Comparison of ENCODE assay signal across 7 mouse cellular contexts in the genomic region with DNA sequence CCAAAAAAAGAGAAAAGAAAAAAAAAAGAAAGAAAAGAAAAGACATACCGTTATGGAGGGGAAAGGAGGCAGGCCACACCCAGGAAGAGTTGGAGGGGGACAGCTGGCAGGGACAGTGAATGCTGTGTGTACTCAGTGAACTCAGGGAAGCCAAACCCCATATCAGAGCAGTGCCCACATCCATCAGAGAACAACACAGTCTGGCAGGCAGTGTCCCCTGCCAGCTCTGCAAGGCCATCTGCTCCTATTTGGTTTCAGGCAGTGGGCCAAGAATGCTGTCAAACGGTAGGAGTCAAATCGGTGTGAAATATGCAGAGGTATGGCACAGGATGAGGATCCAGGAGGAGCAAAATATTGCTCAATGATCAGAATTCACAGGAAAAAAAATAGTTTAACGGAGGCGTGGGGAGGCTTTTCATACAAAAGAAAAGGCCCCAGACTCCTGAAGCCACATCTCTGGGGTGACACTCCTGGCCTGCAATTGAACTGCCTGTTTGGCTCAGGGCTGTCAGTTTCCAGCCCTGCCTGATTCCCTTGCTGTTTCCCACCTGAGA. TPM values are rescaled to one million over a fixed set of nuclear protein-coding genes. Genes with fewer than 3 reads are reported as not detected.
DNase-seq lines count a peak whose midpoint lies in the region; ATAC-seq lines count a peak whose summit lies in the region.

No protein-coding gene starts in this region.

- ATAC-seq in frontal cortex, adult (ENCODE audit: low TSS enrichment), result peak; percentile 69
- no peak for ATAC-seq in erythroid progenitor cell, adult 5-6 weeks (replicated peaks; ENCODE audit: low FRiP score, poor library complexity, severe bottlenecking)
- no peak for ATAC-seq in megakaryocyte, adult 5-6 weeks (ENCODE audit: poor library complexity, severe bottlenecking)

- DNase-seq in MN1 (ENCODE audit: low spot score), result peak; percentile 59
- DNase-seq in adrenal gland, adult 8-10 months, result peak; percentile 57
- DNase-seq in layer of hippocampus, adult 8-10 months (ENCODE audit: low spot score in 2 of 2), result peak; percentile 85 to 88
- peak; percentile 65 for DNase-seq in retina, postnatal 1 day

RNA-seq across cellular contexts. Expression of a gene that starts 10.1 kb away (rescaled TPM):
- 1 to 10 TPM; 2.1 to 7.4 (median 3.7) TPM for total RNA-seq in adrenal gland, adult 8-10 months (2022)
- 10 to 100 TPM; 63.6 to 77.0 (median 69.9) TPM for total RNA-seq in layer of hippocampus, adult 8-10 months (2022)
- not detected in 2 replicates for total RNA-seq in erythroid progenitor cell, adult 5-6 weeks (2015; ENCODE audit: low replicate concordance)
- total RNA-seq in erythroid progenitor cell, adult 5-6 weeks (2017; ENCODE audit: low replicate concordance), result not detected in 2 replicates
- total RNA-seq in megakaryocyte, adult 5-6 weeks (2015), result 0.25 TPM in 1 of 2 replicates, not detected in the other
- total RNA-seq in megakaryocyte, adult 5-6 weeks (2017), result not detected in 2 replicates

RNA-seq across cellular contexts. Expression of a gene that starts 41.3 kb away (rescaled TPM):
- total RNA-seq in adrenal gland, adult 8-10 months (2022), result under 1 TPM; 0.56 to 0.81 (median 0.70) TPM
- 1 to 10 TPM in 2 of 4 experiments, under 1 TPM in 2; 0.52 to 1.0 (median 0.83) TPM for total RNA-seq in layer of hippocampus, adult 8-10 months (2022)
- not detected in 2 replicates for total RNA-seq in erythroid progenitor cell, adult 5-6 weeks (2015; ENCODE audit: low replicate concordance)
- total RNA-seq in erythroid progenitor cell, adult 5-6 weeks (2017; ENCODE audit: low replicate concordance), result not detected in 2 replicates
- 0.09 TPM in 1 of 2 replicates, not detected in the other for total RNA-seq in megakaryocyte, adult 5-6 weeks (2015)
- total RNA-seq in megakaryocyte, adult 5-6 weeks (2017), result 0.15 TPM in 1 of 2 replicates, not detected in the other

RNA-seq across cellular contexts. Expression of a gene that starts 41.5 kb away (rescaled TPM):
- total RNA-seq in adrenal gland, adult 8-10 months (2022), result 1 to 10 TPM; 4.7 to 9.3 (median 6.6) TPM
- total RNA-seq in layer of hippocampus, adult 8-10 months (2022), result 10 to 100 TPM; 19.1 to 26.7 (median 22.9) TPM
- not detected in 2 replicates for total RNA-seq in erythroid progenitor cell, adult 5-6 weeks (2015; ENCODE audit: low replicate concordance)
- total RNA-seq in erythroid progenitor cell, adult 5-6 weeks (2017; ENCODE audit: low replicate concordance), result not detected in 2 replicates
- 0.41 and 0.49 TPM in 2 replicates for total RNA-seq in megakaryocyte, adult 5-6 weeks (2015)
- 0.08 and 0.44 TPM in 2 replicates for total RNA-seq in megakaryocyte, adult 5-6 weeks (2017)

Comparison
In these comparisons a context has a peak if more than half of its experiments do, and no peak if none do; other contexts are left out.
1. RNA of a gene that starts 10.1 kb away (total RNA-seq): 63.6 to 77.0 TPM in layer of hippocampus, adult 8-10 months; 2.1 to 7.4 TPM in adrenal gland, adult 8-10 months, 0.25 TPM in megakaryocyte, adult 5-6 weeks and not detected in erythroid progenitor cell, adult 5-6 weeks; every median in the first group is over 4 times any median in the second.
2. Peak in every context shown above with its lines, with median percentiles within 50 percentile points of each other: DNase-seq.